Mouse (Mus musculus) limb, embryonic 14.5 days (tissue): ENCODE results near the gene Bmp7. TPM values are rescaled to one million over a fixed set of nuclear protein-coding genes. Genes with fewer than 3 reads are reported as not detected.

Experiments
- ATAC-seq: fragments of 200-750 bp; cut with Nextera tagmentation; 2 replicates; pipeline ENCODE4 v1.8.0; 2017; ENCODE audit warnings: low read depth, moderate number of reproducible peaks, moderate TSS enrichment; ENCODE audit not compliant: low FRiP score
- DNase-seq: peaks from one replicate; pipeline ENCODE4 v3.0.0-alpha.2; 2015; ENCODE audit warnings: low spot score
- H3K27ac ChIP-seq: fragments of 300-500 bp; sonication (generic); replicated peaks from 2 replicates; pipeline ENCODE4 v1.5.1; 2014; ENCODE audit warnings: low read depth, mild to moderate bottlenecking, low read length, moderate library complexity, mixed read lengths
- H3K27me3 ChIP-seq: fragments of 300-500 bp; sonication (generic); 2 replicates; pipeline ENCODE4 v1.6.1; 2014; ENCODE audit warnings: low read length, mixed read lengths; ENCODE audit not compliant: control insufficient read depth, insufficient read depth
- H3K36me3 ChIP-seq: fragments of 300-500 bp; sonication (generic); 2 replicates; pipeline ENCODE4 v1.6.1; 2014; ENCODE audit warnings: mild to moderate bottlenecking, low read length, moderate library complexity, mixed read lengths; ENCODE audit not compliant: control insufficient read depth, insufficient read depth
- H3K4me1 ChIP-seq: fragments of 300-500 bp; sonication (generic); 2 replicates; pipeline ENCODE4 v1.6.1; 2014; ENCODE audit warnings: antibody characterized with exemption, low read length, mixed read lengths; ENCODE audit not compliant: control insufficient read depth, insufficient read depth
- H3K4me2 ChIP-seq: fragments of 300-500 bp; sonication (generic); replicated peaks from 2 replicates; pipeline ENCODE4 v1.6.1; 2014; ENCODE audit warnings: low read depth, mild to moderate bottlenecking, low read length, moderate library complexity; ENCODE audit not compliant: severe bottlenecking
- H3K4me3 ChIP-seq: fragments of 300-500 bp; sonication (generic); replicated peaks from 2 replicates; pipeline ENCODE4 v1.5.1; 2014; ENCODE audit warnings: low read length
- H3K9ac ChIP-seq: fragments of 300-500 bp; sonication (generic); 2 replicates; pipeline ENCODE4 v1.6.1; 2014; ENCODE audit warnings: mild to moderate bottlenecking, low read depth, low read length, moderate library complexity; ENCODE audit not compliant: severe bottlenecking
- H3K9me3 ChIP-seq: fragments of 300-500 bp; sonication (generic); 2 replicates; pipeline ENCODE4 v1.6.1; 2016; ENCODE audit warnings: low read length; ENCODE audit not compliant: control insufficient read depth
- POLR2A ChIP-seq: fragments of 200-500 bp; IDR thresholded peaks from 2 replicates; pipeline ENCODE4 v1.8.0; 2012; ENCODE audit warnings: inconsistent platforms, mild to moderate bottlenecking, moderate library complexity, borderline replicate concordance; ENCODE audit not compliant: insufficient read depth, insufficient read length; ENCODE audit errors: extremely low read depth
- WGBS: fragments of 180-500 bp; shearing (Covaris S2); extraction: QIAGEN DNeasy Blood & Tissue Kit; methylation state at CpG from one replicate; pipeline ENCODE4 v1.1.7; 2014; 5-methylcytosine and 5-hydroxymethylcytosine counted together
- polyA plus RNA-seq, 2 experiments: library from polyadenylated mRNA; depleted of rRNA in 1 of 2; stranded (reverse) in 1 of 2; unstranded in 1 of 2; fragments of >200 nt; fragmentation: Nextera tagmentation in 1 of 2; extraction: Ambion mirVana in 1 of 2; gene quantifications; 2 replicates each; pipeline versions ENCODE4 v1.2.1 to v1.2.3; 2012 to 2014

Gene Bmp7
- polyA plus RNA-seq, 2 experiments, result 28.6 to 41.9 TPM

DNA sequence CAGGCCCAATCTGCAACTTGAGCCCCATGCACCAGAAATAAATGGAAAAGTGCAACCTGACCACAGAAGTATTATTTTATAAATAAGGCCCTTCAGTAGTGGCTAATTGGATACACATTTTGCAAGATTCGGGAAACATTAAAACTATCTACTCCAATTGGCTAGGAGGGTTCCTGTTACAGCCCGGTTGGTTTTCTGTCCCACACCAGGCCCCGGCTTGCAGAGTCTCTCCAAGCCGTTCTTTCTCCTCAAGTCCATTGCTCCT, 93.9 kb downstream of the Bmp7 start:
- no peak overlapping the region for H3K4me3 ChIP-seq
- no peaks in the 10 kb centered on the region for H3K36me3 ChIP-seq
- no peak for TF ChIP-seq POLR2A
- H3K27ac ChIP-seq, result peak overlapping the region; percentile 74
- no peaks in the 10 kb centered on the region for H3K27me3 ChIP-seq
- H3K9ac ChIP-seq, result peak overlapping the region; percentile 36; the same call in 1 of the 2 replicates
- WGBS, result 21% methylated on average over 4 of the region's 4 CpGs
- H3K9me3 ChIP-seq, result no peaks in the 10 kb centered on the region
- ATAC-seq (peak; percentile 11; the same call in 1 of the 2 replicates), DNase-seq (no peak)
- peak overlapping the region; percentile 17; the same call in 1 of the 2 replicates for H3K4me2 ChIP-seq
- peaks cover 37% of the 10 kb centered on the region for H3K4me1 ChIP-seq

DNA sequence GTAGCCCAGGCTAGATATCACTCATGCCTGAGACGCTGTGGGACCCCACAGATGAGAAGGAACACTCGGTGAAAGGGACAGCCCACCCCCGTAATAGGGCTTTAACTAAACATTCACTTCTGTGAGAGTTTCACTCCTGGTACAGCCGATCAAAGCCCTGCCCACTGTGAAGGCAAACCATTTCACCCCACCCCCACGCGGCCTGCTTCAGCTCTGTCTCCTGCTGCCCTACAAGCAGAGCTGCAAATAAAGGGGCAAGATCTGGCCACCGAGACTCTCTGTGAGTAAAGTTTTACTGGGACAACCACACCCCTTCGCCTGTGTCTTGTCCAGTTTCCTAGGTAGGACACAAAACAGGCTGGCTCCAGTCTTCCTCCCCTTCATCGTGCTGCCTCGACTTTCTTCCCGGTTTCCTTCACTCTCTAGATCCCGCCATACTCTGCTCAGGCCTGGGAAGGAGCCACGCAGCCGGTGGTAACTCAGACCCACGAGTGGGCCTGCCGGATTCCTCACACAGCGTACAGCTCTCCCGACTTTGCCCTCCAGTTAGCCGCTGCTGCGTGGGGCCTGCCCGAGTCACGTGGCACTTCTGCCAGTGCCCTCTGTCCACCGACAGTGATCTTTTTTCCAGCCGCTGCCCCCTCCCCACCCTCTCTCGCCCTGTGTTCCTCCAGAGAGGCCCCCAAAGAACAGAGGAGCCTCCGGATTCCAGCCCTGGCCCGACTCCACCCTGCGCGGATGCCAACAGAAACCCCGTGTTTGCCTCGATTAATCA, 94.4 kb downstream of the Bmp7 start:
- peak; percentile 45 for ATAC-seq
- Histone ChIP-seq H3K36me3 (no peaks in the 10 kb centered on the region), H3K4me3 (no peak overlapping the region), H3K9me3 (no peaks in the 10 kb centered on the region), H3K27ac (peak overlapping the region; percentile 74), H3K27me3 (no peaks in the 10 kb centered on the region), H3K9ac (peak overlapping the region; percentile 36; the same call in 1 of the 2 replicates), H3K4me2 (peak overlapping the region; percentile 17; the same call in 1 of the 2 replicates), H3K4me1 (peaks cover 32% of the 10 kb centered on the region)
- no peak for DNase-seq
- 32% methylated on average over 30 of the region's 31 CpGs for WGBS
- no peak for TF ChIP-seq POLR2A

DNA sequence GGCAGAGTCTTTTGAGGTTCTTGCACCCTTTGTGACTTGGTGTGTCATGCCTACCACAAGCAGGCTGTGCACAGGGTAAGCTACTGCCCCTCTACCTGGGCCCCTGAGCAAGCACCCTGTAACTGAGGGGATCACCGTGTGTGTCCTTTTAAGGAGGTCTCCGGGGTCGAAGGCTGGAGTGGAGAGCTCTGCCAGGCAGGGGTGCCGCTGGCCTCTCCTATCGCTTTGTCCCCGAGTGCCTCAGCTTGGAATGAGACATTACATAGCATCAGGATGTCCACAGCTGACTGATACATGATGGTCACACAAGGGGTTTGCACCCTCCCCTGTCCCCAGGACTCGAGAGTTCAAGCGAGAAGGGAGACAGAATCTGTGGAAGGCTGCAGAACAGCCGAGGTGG, 96.2 kb downstream of the Bmp7 start:
- H3K9ac ChIP-seq, result no peak overlapping the region
- DNase-seq, result no peak
- no peak for ATAC-seq
- H3K4me3 ChIP-seq, result no peak overlapping the region
- no peaks in the 10 kb centered on the region for H3K36me3 ChIP-seq
- no peak overlapping the region for H3K27ac ChIP-seq
- no peaks in the 10 kb centered on the region for H3K27me3 ChIP-seq
- H3K4me1 ChIP-seq, result peaks cover 40% of the 10 kb centered on the region
- WGBS, result 80% methylated on average over 9 of the region's 9 CpGs
- no peaks in the 10 kb centered on the region for H3K9me3 ChIP-seq
- no peak for TF ChIP-seq POLR2A
- H3K4me2 ChIP-seq, result no peak overlapping the region

DNA sequence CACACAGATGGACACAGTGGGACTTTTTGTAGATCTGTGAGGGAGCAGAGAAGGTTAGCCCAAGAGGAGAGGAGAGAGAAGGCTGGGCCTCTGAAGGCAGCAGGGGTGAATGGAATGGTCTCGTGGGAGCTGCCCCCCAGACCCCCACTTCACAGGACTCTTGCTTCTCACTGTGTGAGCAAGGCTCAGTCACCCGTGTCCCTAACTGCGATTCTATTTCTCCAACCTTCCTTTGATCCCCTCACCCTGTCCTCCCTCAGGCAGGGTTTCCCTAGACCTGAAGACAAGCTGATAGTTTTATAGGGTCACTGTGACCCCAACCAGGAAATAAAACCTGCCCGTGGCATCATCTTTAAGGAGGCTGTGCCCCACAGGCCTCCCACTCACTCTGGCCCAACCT, 97.8 kb downstream of the Bmp7 start:
- peaks cover 47% of the 10 kb centered on the region for H3K4me1 ChIP-seq
- ATAC-seq, result no peak

DNA sequence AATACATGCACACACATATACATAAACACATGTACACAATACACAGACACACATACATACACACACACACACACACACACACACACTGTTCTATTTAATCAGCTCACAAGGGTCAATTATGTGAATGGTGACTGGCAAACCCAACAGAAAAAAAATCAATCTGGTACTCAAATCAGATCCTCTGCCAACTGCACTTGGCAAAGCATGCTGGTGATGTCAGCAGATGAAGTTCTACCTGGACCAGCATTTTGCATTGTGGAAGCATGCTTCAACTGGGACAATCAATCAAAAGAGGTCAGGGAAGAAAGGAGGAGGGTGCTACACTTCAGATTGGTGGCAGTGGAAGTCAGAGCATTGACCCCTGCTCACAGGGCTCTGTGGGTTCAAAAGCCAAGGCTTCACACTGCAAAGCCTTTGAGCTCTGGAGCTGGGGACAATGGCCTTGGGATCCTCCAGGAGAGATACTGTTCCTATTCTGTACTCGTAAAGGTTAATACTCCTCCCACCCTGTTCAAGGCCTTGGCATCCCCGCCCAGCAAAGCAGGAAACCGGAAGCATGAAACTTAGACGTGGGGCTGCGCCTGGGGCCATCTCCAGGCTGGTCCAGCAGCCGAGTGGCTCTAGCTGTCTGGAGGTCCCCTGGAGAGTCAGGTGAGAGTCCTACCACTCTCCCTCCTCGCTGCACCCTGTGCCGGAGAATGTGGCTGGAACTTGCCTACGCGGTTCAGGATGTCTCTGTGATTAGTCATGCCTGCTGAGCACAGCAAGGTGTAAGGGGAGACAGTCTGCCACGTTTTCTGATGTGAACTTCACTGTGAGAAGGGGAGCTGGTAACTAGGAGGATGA, 99.0 kb downstream of the Bmp7 start:
- DNase-seq (no peak), ATAC-seq (no peak)
- Histone ChIP-seq H3K9me3 (no peaks in the 10 kb centered on the region), H3K36me3 (no peaks in the 10 kb centered on the region), H3K9ac (no peak overlapping the region), H3K27me3 (no peaks in the 10 kb centered on the region), H3K4me3 (no peak overlapping the region), H3K27ac (no peak overlapping the region), H3K4me2 (no peak overlapping the region), H3K4me1 (peaks cover 39% of the 10 kb centered on the region)
- WGBS, result 42% methylated on average over 11 of the region's 11 CpGs
- no peak for TF ChIP-seq POLR2A

More for the DNA sequence above, 97.8 kb downstream of the Bmp7 start:
- no peak overlapping the region for H3K9ac ChIP-seq
- H3K4me2 ChIP-seq, result no peak overlapping the region
- H3K36me3 ChIP-seq, result no peaks in the 10 kb centered on the region
- whole genome bisulfite sequencing, result 49% methylated on average over 4 of the region's 4 CpGs
- H3K9me3 ChIP-seq, result no peaks in the 10 kb centered on the region
- no peak for TF ChIP-seq POLR2A
- no peak overlapping the region for H3K4me3 ChIP-seq
- H3K27me3 ChIP-seq, result no peaks in the 10 kb centered on the region
- no peak overlapping the region for H3K27ac ChIP-seq
- no peak for DNase-seq
